Mouse (Mus musculus) kidney, adult 2 months (tissue): ENCODE data around the gene Spryd3.

Source experiments
- CTCF ChIP-seq: fragments of 200-500 bp; conservative IDR thresholded peaks from 2 replicates; pipeline ENCODE4 v1.5.1; 2011; ENCODE audit warnings: low read depth, mild to moderate bottlenecking, control low read depth, low read length, moderate library complexity, mixed read lengths; ENCODE audit not compliant: insufficient read depth, insufficient read length
- POLR2A ChIP-seq: fragments of 200-500 bp; IDR thresholded peaks from one replicate; pipeline ENCODE4 v1.6.1; 2011; ENCODE audit warnings: low read depth, low read length, control low read depth

- TF ChIP-seq POLR2A = no peak
- TF ChIP-seq CTCF = no peak
Measured at GRCm38 (mm10) chr15:102115731-102116231, 20.3 kb downstream of the Spryd3 start.
